Mouse (Mus musculus): Measurements from ENCODE around the gene Sp7. TPM values are rescaled to one million over a fixed set of nuclear protein-coding genes. Genes with fewer than 3 reads are reported as not detected.
A peak's percentile ranks its signal among the peaks of the same experiment; 100 is the strongest.

Gene Sp7
- polyA plus RNA-seq, 1 experiment from 2014 or later = 1.3 TPM

DNA sequence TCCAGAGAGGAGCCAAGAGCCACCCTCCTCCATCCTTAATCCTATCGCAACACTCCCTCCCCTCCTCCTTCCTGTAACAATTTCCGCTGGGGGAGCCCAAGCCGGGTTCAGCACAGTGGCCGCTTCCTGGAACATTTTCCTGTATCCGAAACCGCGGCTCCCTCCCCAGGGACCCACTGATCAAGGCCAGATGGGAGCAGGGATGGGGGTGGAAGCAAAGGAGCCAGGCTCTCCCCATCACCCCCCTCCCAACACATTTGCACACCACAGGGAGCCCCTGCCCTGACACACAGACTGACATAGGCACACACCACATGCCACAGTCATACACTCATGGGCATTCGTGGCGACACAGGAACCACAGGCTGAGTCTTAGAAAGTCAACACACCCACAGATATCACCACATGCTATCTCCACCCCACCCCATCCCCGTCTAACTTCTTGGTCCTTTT is 10.9 kb upstream of the Sp7 start:
- peak overlapping the region; percentile 64; the same call in 1 of the 2 replicates for H3K4me3 ChIP-seq (replicated peaks)
- ATAC-seq (replicated peaks; ENCODE audit: low FRiP score) = peak; percentile 55
- no peak overlapping the region for H3K9ac ChIP-seq

DNA sequence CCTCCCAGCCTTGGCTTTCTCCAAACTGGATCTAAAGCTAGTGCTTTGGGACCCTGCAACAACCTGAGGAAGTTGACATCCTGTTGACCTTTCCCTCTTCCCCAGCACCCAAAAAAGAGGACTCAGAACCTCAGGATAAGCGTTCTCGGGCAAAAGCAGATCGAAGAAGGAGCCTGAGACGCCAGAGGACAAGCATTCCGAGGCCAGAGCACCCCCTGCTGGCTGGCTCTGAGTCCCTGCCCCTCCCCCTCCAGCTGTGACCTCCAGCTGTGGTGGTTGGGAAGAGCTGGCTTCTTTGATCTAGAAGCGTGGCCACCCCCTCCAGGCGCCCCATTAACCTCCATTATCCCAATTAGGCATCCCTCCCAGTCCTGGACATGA is 10.2 kb upstream of the Sp7 start:
- ATAC-seq (replicated peaks; ENCODE audit: low FRiP score) = peak; percentile 81
- WGBS = 0% methylated on average over 7 of the region's 7 CpGs
- peak overlapping the region; percentile 97 for H3K4me2 ChIP-seq

More for the DNA sequence above, 10.9 kb upstream of the Sp7 start:
- Histone ChIP-seq H3K27ac (peak overlapping the region; percentile 86), H3K36me3 (no peaks in the 10 kb centered on the region), H3K9me3 (replicated peaks) (no peaks in the 10 kb centered on the region), H3K4me1 (peaks cover 27% of the 10 kb centered on the region), H3K4me2 (peak overlapping the region; percentile 97), H3K27me3 (no peaks in the 10 kb centered on the region)
- 6% methylated on average over 10 of the region's 10 CpGs for WGBS

DNA sequence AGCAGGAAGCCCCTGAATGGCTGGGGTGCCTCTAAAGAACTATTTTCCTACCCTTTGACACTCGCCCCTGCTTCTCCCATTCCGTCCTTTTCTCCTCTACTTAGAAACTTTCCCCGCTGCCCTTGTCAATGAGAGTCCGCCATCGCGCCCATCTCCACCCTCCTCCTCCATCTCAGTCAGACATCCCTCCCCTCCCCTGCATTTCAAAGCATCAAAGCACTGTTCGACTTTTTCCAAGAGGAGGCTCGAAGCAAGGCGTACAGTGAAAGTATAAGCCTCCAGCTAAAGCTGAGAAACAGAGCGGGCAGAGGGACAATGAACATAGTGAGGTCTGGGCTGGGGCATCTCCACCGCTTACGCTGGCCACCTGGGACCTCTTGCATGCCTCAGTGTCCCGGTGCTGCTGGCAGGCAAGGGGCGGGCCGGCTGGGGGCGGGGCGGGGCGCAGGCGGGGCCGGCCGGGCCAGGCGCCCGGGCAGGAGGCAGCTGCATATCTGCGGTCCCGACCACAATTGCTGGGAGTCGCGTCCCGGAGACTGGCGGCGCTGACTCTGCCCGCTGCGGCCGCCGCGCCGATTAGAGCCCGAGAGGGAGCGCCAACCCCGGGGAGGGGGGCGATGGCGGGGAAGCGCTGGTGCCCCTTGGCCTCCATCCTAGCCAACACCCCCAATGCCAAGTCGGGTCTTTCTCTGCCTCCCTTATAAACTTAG is 9.6 kb upstream of the Sp7 start:
- ATAC-seq (replicated peaks; ENCODE audit: low FRiP score) = peak; percentile 85
- Histone ChIP-seq H3K9ac (peak overlapping the region; percentile 66), H3K36me3 (no peaks in the 10 kb centered on the region), H3K4me1 (peaks cover 27% of the 10 kb centered on the region), H3K27ac (peak overlapping the region; percentile 86), H3K27me3 (no peaks in the 10 kb centered on the region; the same call in 1 of the 2 replicates), H3K9me3 (replicated peaks) (no peaks in the 10 kb centered on the region), H3K4me2 (peak overlapping the region; percentile 97), H3K4me3 (replicated peaks) (peak overlapping the region; percentile 64)
- under 1% methylated on average over 31 of the region's 43 CpGs for WGBS

More for the DNA sequence above, 10.2 kb upstream of the Sp7 start:
- H3K27me3 ChIP-seq = no peaks in the 10 kb centered on the region
- H3K4me3 ChIP-seq (replicated peaks) = peak overlapping the region; percentile 64
- H3K9ac ChIP-seq = peak overlapping the region; percentile 66
- no peaks in the 10 kb centered on the region for H3K9me3 ChIP-seq (replicated peaks)
- H3K4me1 ChIP-seq = peaks cover 27% of the 10 kb centered on the region
- H3K36me3 ChIP-seq = no peaks in the 10 kb centered on the region
- H3K27ac ChIP-seq = peak overlapping the region; percentile 86

DNA sequence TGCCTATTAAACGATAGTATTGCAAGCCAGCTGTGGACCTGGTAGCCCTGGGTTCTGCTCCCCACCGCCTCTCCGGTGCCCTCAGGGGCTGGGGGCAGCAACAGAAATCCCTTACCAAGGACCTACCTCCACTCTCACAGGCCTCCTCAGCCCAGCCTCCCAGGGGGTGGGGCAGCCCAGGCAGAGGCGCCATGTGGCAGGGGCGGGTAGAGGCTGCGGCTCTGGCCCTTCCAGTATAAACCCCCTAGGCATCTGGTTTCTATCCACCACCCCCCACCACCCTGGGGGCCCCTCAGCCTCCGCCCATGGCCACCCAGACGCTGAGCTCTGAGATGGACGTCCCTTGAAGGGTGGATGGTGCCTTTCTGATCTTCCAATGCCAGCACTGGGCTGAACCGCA is 3.7 kb upstream of the Sp7 start:
- H3K36me3 ChIP-seq = no peaks in the 10 kb centered on the region
- H3K27me3 ChIP-seq = peaks cover 31% of the 10 kb centered on the region; the same call in 1 of the 2 replicates
- no peak overlapping the region for H3K27ac ChIP-seq
- H3K9me3 ChIP-seq (replicated peaks) = no peaks in the 10 kb centered on the region
- 0 out of 2 replicates have a peak overlapping the region, but pooled peaks have one; percentile 12 for H3K9ac ChIP-seq
- 0 out of 2 replicates have a peak overlapping the region, but pooled peaks have one; percentile 7 for H3K4me3 ChIP-seq (replicated peaks)
- 6% methylated on average over 10 of the region's 10 CpGs for WGBS
- peak overlapping the region; percentile 39 for H3K4me2 ChIP-seq
- H3K4me1 ChIP-seq = peaks cover 30% of the 10 kb centered on the region
- ATAC-seq (replicated peaks; ENCODE audit: low FRiP score) = no peak; the same call in 1 of the 2 replicates

DNA sequence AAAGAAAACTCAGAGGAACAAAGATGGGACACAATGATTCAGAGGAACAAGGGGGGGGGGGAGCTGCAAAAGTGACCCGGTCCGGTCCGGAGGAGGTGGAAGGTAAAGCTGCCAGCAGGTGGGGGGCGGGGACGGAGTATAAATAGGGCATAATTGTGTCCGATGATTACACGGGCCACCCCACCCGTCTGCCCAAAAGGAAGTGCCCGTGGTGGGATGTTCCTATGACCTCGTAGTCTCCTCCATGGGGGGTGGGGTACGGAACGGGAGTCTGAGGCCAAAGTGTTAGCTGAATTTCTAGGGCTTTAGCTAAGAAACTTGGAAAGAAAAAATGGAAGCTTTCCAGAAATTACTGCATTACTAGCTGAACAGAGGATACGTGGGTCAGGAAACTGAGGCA is 3.0 kb upstream of the Sp7 start:
- Histone ChIP-seq H3K27ac (no peak overlapping the region), H3K27me3 (peaks cover 38% of the 10 kb centered on the region; the same call in 1 of the 2 replicates), H3K4me3 (replicated peaks) (no peak overlapping the region), H3K4me2 (peak overlapping the region; percentile 39), H3K9me3 (replicated peaks) (no peaks in the 10 kb centered on the region), H3K36me3 (no peaks in the 10 kb centered on the region), H3K9ac (no peak overlapping the region), H3K4me1 (peaks cover 34% of the 10 kb centered on the region)
- ATAC-seq (replicated peaks; ENCODE audit: low FRiP score) = no peak
- 13% methylated on average over 13 of the region's 13 CpGs for WGBS

DNA sequence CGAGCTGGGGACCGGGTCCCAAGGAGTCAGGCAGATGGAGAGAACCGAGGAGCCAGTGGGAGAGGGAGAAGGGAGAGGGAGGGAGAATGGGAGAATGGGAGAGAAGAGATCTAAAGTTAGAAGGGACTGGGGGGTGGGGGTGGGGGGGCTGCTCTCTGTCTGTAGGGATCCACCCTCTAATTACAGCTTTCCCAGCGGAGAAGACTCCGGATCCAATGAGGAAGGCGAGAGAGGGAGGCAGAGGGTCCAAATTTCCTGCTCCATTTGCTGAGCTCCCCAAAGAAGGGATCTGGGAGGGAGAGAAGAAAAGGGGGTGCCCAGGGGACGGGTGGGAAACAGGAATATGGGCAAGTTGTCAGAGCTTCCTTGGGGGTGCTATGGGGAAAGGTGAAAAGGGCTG is 744 bp downstream of the Sp7 start:
- Histone ChIP-seq H3K4me2 (peak overlapping the region; percentile 52), H3K36me3 (no peaks in the 10 kb centered on the region), H3K9me3 (replicated peaks) (no peaks in the 10 kb centered on the region), H3K27me3 (peaks cover 49% of the 10 kb centered on the region), H3K4me3 (replicated peaks) (peak overlapping the region; percentile 28), H3K4me1 (peaks cover 45% of the 10 kb centered on the region), H3K27ac (no peak overlapping the region), H3K9ac (peak overlapping the region; percentile 11; the same call in 1 of the 2 replicates)
- WGBS = 11% methylated on average over 7 of the region's 7 CpGs
- ATAC-seq (replicated peaks; ENCODE audit: low FRiP score) = no peak

DNA sequence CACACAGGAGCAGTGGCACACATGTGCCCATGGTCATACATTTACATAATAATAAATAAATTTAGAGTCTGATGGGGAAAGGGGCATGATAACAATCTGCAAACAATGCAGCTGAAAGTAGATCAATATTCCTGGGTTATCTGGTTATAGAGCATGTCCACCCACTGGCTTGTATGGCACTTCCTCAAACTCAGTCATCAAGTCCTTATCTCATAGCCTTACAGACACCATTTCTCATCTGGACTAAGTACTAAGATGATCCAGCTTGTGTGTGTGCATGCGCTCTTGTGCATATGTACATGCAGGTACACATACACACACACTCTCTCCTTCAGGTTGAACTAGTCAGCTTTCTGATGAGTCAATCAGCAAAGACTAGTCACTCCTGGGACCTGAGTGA is 2.3 kb downstream of the Sp7 start:
- no peak for ATAC-seq (replicated peaks; ENCODE audit: low FRiP score)
- H3K9ac ChIP-seq = no peak overlapping the region
- 90% methylated on average over 1 of the region's 1 CpGs for WGBS

DNA sequence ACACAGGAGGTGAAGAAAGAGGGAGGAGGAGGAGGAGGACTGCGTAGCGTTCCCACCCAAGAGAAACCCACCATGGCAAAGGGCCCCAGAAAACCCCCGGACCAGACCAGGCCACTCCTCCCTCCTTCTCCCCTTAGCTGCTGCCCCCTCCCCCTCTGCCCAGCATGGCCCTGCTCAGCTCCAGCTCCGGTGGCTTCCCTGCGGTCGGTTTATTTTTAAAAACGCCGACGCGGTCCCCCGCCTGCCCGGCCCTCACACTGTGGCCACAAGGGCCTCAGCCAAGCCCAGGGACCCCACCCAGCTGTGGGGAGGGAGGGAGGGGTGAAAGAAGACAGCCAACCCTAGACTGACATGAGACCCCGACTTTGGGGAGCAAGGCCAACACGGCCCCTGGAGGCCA is 4.3 kb downstream of the Sp7 start:
- H3K36me3 ChIP-seq = no peaks in the 10 kb centered on the region
- peak overlapping the region; percentile 19 for H3K27ac ChIP-seq
- peak; percentile 28; the same call in 1 of the 2 replicates for ATAC-seq (replicated peaks; ENCODE audit: low FRiP score)
- peak overlapping the region; percentile 44 for H3K4me2 ChIP-seq
- peaks cover 45% of the 10 kb centered on the region for H3K4me1 ChIP-seq
- no peaks in the 10 kb centered on the region for H3K9me3 ChIP-seq (replicated peaks)
- H3K27me3 ChIP-seq = peaks cover 54% of the 10 kb centered on the region
- peak overlapping the region; percentile 11 for H3K4me3 ChIP-seq (replicated peaks)
- WGBS = 8% methylated on average over 14 of the region's 14 CpGs
- H3K9ac ChIP-seq = peak overlapping the region; percentile 35; the same call in 1 of the 2 replicates

More for the DNA sequence above, 2.3 kb downstream of the Sp7 start:
- peaks cover 43% of the 10 kb centered on the region for H3K27me3 ChIP-seq
- H3K4me2 ChIP-seq = no peak overlapping the region
- no peak overlapping the region for H3K27ac ChIP-seq
- H3K4me3 ChIP-seq (replicated peaks) = no peak overlapping the region
- no peaks in the 10 kb centered on the region for H3K9me3 ChIP-seq (replicated peaks)
- H3K4me1 ChIP-seq = peaks cover 31% of the 10 kb centered on the region
- H3K36me3 ChIP-seq = no peaks in the 10 kb centered on the region

DNA sequence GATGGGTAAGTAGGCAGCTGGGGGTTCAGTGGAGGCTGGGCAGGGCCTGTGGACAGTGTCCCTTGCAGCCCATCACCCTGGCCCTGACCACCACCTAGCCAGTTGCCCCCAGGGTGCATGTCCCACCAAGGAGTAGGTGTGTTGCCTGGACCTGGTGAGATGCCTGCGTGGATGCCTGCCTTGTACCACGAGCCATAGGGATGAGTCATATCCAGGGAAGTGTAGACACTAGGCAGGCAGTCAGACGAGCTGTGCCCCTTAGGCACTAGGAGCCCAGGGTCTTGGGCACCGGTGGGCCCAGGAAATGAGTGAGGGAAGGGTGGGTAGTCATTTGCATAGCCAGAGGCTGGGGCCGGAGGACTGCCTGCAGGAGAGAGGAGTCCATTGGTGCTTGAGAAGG is 8.1 kb downstream of the Sp7 start:
- Histone ChIP-seq H3K4me2 (0 out of 2 replicates have a peak overlapping the region, but pooled peaks have one; percentile 60), H3K9me3 (replicated peaks) (no peaks in the 10 kb centered on the region), H3K4me1 (peaks cover 53% of the 10 kb centered on the region), H3K9ac (no peak overlapping the region), H3K27me3 (peaks cover 38% of the 10 kb centered on the region), H3K36me3 (no peaks in the 10 kb centered on the region), H3K4me3 (replicated peaks) (no peak overlapping the region), H3K27ac (no peak overlapping the region)
- ATAC-seq (replicated peaks; ENCODE audit: low FRiP score) = no peak
- WGBS = 25% methylated on average over 5 of the region's 5 CpGs

DNA sequence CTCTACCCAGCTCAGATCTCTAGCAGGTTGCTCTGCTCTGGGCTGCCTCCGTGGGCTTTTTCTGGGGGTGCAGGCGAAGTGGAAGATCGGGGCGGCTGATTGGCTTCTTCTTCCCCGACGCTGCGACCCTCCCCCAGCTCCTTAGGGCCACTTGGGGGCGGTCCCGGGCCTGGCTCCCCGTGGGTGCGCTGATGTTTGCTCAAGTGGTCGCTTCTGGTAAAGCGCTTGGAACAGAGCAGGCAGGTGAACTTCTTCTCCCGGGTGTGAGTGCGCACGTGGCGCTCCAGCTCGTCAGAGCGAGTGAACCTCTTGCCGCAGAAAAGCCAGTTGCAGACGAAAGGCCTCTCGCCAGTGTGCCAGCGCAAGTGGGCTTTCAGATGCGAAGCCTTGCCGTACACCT is 8.9 kb downstream of the Sp7 start:
- H3K27ac ChIP-seq = no peak overlapping the region
- 1% methylated on average over 25 of the region's 25 CpGs for WGBS
- peak overlapping the region; percentile 30 for H3K4me3 ChIP-seq (replicated peaks)
- H3K4me2 ChIP-seq = peak overlapping the region; percentile 60
- no peaks in the 10 kb centered on the region for H3K9me3 ChIP-seq (replicated peaks)
- H3K27me3 ChIP-seq = peaks cover 32% of the 10 kb centered on the region
- peak overlapping the region; percentile 36; the same call in 1 of the 2 replicates for H3K9ac ChIP-seq
- ATAC-seq (replicated peaks; ENCODE audit: low FRiP score) = no peak
- no peaks in the 10 kb centered on the region for H3K36me3 ChIP-seq
- H3K4me1 ChIP-seq = peaks cover 52% of the 10 kb centered on the region

DNA sequence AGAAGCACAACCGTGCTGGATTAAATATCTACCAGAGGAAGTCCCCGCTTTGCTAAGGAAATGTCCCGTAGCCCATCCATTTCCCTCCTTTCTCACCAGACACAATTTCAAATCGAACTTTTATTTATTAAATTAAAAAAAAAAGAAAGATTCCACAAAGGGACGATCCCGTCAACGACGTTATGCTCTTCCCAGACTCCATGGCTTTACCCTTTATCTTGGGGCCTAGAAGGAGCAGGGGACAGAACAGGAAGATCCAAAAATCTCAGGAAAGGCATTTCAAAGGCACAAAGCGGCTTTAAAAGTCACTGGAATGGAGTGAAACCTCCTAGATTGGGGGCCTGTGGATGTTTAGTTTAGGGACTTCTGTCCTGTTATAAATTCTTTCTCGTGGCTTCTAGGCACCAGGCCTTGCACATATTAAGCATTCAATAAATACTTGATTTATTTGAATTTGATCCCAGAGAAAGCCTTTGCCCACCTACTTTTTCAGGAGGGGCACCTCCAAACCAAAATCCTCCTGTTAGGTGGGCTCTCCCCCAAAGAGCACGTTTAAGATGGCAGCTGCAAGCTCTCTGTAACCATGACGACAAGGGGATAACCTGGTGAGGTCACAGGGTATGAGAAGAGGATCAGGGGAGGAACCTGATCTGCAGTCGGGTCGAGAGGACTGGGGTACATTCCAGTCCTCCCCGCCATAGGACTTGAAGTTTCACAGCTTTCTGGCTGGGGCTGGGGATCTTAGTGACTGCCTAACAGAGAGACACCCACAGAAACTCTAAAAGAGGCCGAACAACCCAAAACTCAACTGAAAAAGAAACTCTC is 10.3 kb downstream of the Sp7 start:
- peak overlapping the region; percentile 47; the same call in 1 of the 2 replicates for H3K4me3 ChIP-seq (replicated peaks)
- H3K9me3 ChIP-seq (replicated peaks) = no peaks in the 10 kb centered on the region
- H3K4me1 ChIP-seq = peaks cover 41% of the 10 kb centered on the region
- peaks cover 31% of the 10 kb centered on the region for H3K27me3 ChIP-seq
- no peak; the same call in 1 of the 2 replicates for ATAC-seq (replicated peaks; ENCODE audit: low FRiP score)
- H3K27ac ChIP-seq = peak overlapping the region; percentile 92
- H3K4me2 ChIP-seq = peak overlapping the region; percentile 79
- H3K36me3 ChIP-seq = no peaks in the 10 kb centered on the region
- peak overlapping the region; percentile 58; the same call in 1 of the 2 replicates for H3K9ac ChIP-seq
- 38% methylated on average over 16 of the region's 16 CpGs for WGBS

Data from kidney, embryonic 15.5 days (tissue).